ENCODE assay signal across 10 mouse cellular contexts in the genomic region with DNA sequence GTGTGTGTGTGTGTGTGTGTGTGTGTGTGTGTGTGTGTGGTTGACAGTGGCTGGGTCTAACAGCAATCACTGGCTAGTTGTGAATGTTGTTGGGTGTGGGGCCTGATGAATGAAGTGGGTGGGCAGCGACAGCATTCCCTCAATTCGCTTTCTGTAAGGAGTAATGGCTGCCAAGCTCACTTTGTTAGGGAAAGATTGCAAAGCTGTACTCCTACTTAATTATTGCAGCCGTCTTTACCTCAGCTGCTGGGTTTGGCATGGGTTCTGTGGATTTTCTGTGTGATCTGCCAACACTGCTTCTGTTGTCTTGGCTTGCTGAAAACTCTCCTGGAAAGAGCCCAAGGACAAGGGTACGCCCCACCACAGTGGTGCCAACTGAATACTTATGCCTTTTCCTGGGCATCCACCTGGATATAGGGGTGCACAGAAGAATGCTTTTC.
A peak's percentile ranks its signal among the peaks of the same experiment; 100 is the strongest.
DNase-seq lines count a peak whose midpoint lies in the region; ATAC-seq and TF ChIP-seq lines count a peak whose summit lies in the region.
"Had no signal": no experiment of that assay in that cellular context is flagged by ENCODE, and none has a peak within 500 bp of the region (broad histone marks: within the 10 kb centered on the region; RNA-seq: fewer than 3 reads in every experiment).

No protein-coding gene starts in this region.

- H3K36me3 ChIP-seq in forebrain, embryonic 12.5 days (replicated peaks) = no peaks in the 10 kb centered on the region
- no peaks in the 10 kb centered on the region for H3K36me3 ChIP-seq in forebrain, embryonic 10.5 days (replicated peaks)
- H3K36me3 ChIP-seq in midbrain, postnatal 0 days (ENCODE audit: insufficient read depth, low read length) = no peaks in the 10 kb centered on the region
- H3K36me3 ChIP-seq in kidney, adult 2 months (ENCODE audit: control insufficient read depth, insufficient read depth, low read length) = no peaks in the 10 kb centered on the region
- H3K36me3 ChIP-seq: neural tube, embryonic 12.5 days had no signal

- H3K4me1 ChIP-seq in forebrain, embryonic 12.5 days = no peaks in the 10 kb centered on the region
- H3K4me1 ChIP-seq in forebrain, embryonic 10.5 days = no peaks in the 10 kb centered on the region
- no peaks in the 10 kb centered on the region for H3K4me1 ChIP-seq in midbrain, postnatal 0 days (ENCODE audit: insufficient read depth, low read length)
- no peaks in the 10 kb centered on the region for H3K4me1 ChIP-seq in kidney, adult 2 months (ENCODE audit: control insufficient read depth, insufficient read depth, low read length)
- H3K4me1 ChIP-seq: neural tube, embryonic 12.5 days had no signal

- no peaks in the 10 kb centered on the region for H3K9me3 ChIP-seq in forebrain, embryonic 12.5 days
- no peaks in the 10 kb centered on the region for H3K9me3 ChIP-seq in forebrain, embryonic 10.5 days
- no peaks in the 10 kb centered on the region for H3K9me3 ChIP-seq in midbrain, postnatal 0 days (ENCODE audit: low read length)
- H3K9me3 ChIP-seq: neural tube, embryonic 12.5 days had no signal

- no peak for TF ChIP-seq POLR2A in kidney, adult 2 months (IDR thresholded peaks at IDR 0.05; ENCODE audit: low read depth, low read length)

- peak; percentile 74; the same call in 1 of the 2 replicates for ATAC-seq in forebrain, embryonic 12.5 days (ENCODE audit: low FRiP score)
- ATAC-seq in midbrain, postnatal 0 days (ENCODE audit: low FRiP score) = peak; percentile 82

- no peak overlapping the region for H3K4me3 ChIP-seq in forebrain, embryonic 12.5 days (replicated peaks)
- H3K4me3 ChIP-seq in forebrain, embryonic 10.5 days = no peak overlapping the region
- H3K4me3 ChIP-seq in midbrain, postnatal 0 days (ENCODE audit: low read depth, low read length) = no peak overlapping the region
- no peak overlapping the region for H3K4me3 ChIP-seq in kidney, adult 2 months (ENCODE audit: insufficient read depth, low read depth, low read length)
- H3K4me3 ChIP-seq: neural tube, embryonic 12.5 days had no signal

- 80% methylated on average over 4 of the region's 4 CpGs for WGBS in forebrain, embryonic 12.5 days
- WGBS in forebrain, embryonic 10.5 days = 90% methylated on average over 4 of the region's 4 CpGs
- WGBS in midbrain, postnatal 0 days = 68% methylated on average over 4 of the region's 4 CpGs
- WGBS in kidney, adult 2 months = 81% methylated on average over 4 of the region's 4 CpGs

- intact Hi-C loops in gastrocnemius, postnatal 14 days (cut with DNase I; ENCODE audit: low total_unique reads) = no loop called here

- no peak for DNase-seq in forebrain, embryonic 10.5 days (ENCODE audit: extremely low spot score, low spot score)
- DNase-seq in cerebellum, adult 8-10 months = peak; percentile 1
- peak; percentile 64 to 84 for DNase-seq in layer of hippocampus, adult 18-20 months (ENCODE audit: low spot score in 2 of 2)
- DNase-seq in midbrain, postnatal 0 days (ENCODE audit: low spot score) = peak; percentile 90
- DNase-seq in gastrocnemius, postnatal 14 days = no peak
- no peak for DNase-seq in kidney, adult 2 months
- no peak for DNase-seq in retina, postnatal 1 day
- DNase-seq: gastrocnemius, postnatal 36 days had no signal

- H3K9ac ChIP-seq in forebrain, embryonic 12.5 days = no peak overlapping the region
- H3K9ac ChIP-seq in midbrain, postnatal 0 days (replicated peaks; ENCODE audit: low read length, poor library complexity, severe bottlenecking) = no peak overlapping the region
- H3K9ac ChIP-seq: neural tube, embryonic 12.5 days had no signal

- TF ChIP-seq CTCF in midbrain, postnatal 0 days (IDR thresholded peaks at IDR 0.05) = no peak
- TF ChIP-seq CTCF in kidney, adult 2 months (conservative IDR thresholded peaks at IDR 0.05; ENCODE audit: insufficient read depth, insufficient read length, low read depth, low read length) = no peak

- no peak overlapping the region for H3K27ac ChIP-seq in forebrain, embryonic 12.5 days
- H3K27ac ChIP-seq in forebrain, embryonic 10.5 days = no peak overlapping the region
- H3K27ac ChIP-seq in midbrain, postnatal 0 days (ENCODE audit: low read depth, low read length) = no peak overlapping the region
- no peak overlapping the region for H3K27ac ChIP-seq in kidney, adult 2 months (ENCODE audit: insufficient read depth, low read depth, low read length)
- H3K27ac ChIP-seq: neural tube, embryonic 12.5 days had no signal

- no peak overlapping the region for H3K4me2 ChIP-seq in forebrain, embryonic 12.5 days
- H3K4me2 ChIP-seq in midbrain, postnatal 0 days (ENCODE audit: low read depth, low read length, poor library complexity, severe bottlenecking) = no peak overlapping the region
- H3K4me2 ChIP-seq: neural tube, embryonic 12.5 days had no signal

- no peaks in the 10 kb centered on the region for H3K27me3 ChIP-seq in forebrain, embryonic 12.5 days
- H3K27me3 ChIP-seq in forebrain, embryonic 10.5 days (ENCODE audit: poor library complexity, severe bottlenecking) = no peaks in the 10 kb centered on the region
- H3K27me3 ChIP-seq in midbrain, postnatal 0 days (ENCODE audit: insufficient read depth, low read length) = no peaks in the 10 kb centered on the region
- no peaks in the 10 kb centered on the region for H3K27me3 ChIP-seq in kidney, adult 2 months (replicated peaks; ENCODE audit: control insufficient read depth, insufficient read depth, low read length)
- H3K27me3 ChIP-seq: neural tube, embryonic 12.5 days had no signal

Comparison
In these comparisons a context has a peak if more than half of its experiments do, and no peak if none do; other contexts are left out.
1. DNase-seq: peak in cerebellum, adult 8-10 months (single experiment), layer of hippocampus, adult 18-20 months (2 of 2) and midbrain, postnatal 0 days (single experiment); none in forebrain, embryonic 10.5 days (single experiment), gastrocnemius, postnatal 14 days (single experiment), kidney, adult 2 months (single experiment) and retina, postnatal 1 day (single experiment).